Mouse (Mus musculus) Patski (cell line): ENCODE data around the gene Sctr. TPM values are rescaled to one million over a fixed set of nuclear protein-coding genes. Genes with fewer than 3 reads are reported as not detected.
"Not testable (repeated sequence)": the region's sequence is repeated elsewhere in the genome, so short reads cannot be mapped to it uniquely, and the experiment has no call there.

Experiments
- ATAC-seq: fragments of 100-300 bp; one replicate; pipeline ENCODE4 v1.8.0; 2021
- CTCF ChIA-PET: fragments of 350-600 bp; sonication (Branson Sonifier 250); formaldehyde crosslinking; loops from one replicate; lab custom pipeline; 2022; ENCODE audit warnings: inconsistent platforms; lab: Charles Lee
- POLR2A ChIA-PET: fragments of 350-600 bp; sonication (Branson Sonifier 250); formaldehyde crosslinking; loops from one replicate; lab custom pipeline; 2022; ENCODE audit warnings: antibody characterized with exemption, inconsistent platforms; lab: Charles Lee
- DNase-seq: peaks from one replicate; pipeline ENCODE4 v3.0.0-alpha.2; 2011; ENCODE audit warnings: low read depth, low spot score
- H3K27me3 ChIP-seq: fragments of 371-371 bp; one replicate; pipeline ENCODE4 v1.5.1; 2021
- CTCF ChIP-seq: fragments of 100-300 bp; IDR thresholded peaks from one replicate; pipeline ENCODE4 v1.5.1; 2021
- in situ Hi-C: fragments of 300-500 bp; cut with MboI; formaldehyde crosslinking; loops from 3 replicates; pipeline ENCODE4 v1.11.1; 2018; ENCODE audit warnings: low pct_unique_long_range_greater_than_20kb, mixed read lengths
- polyA plus RNA-seq: library from polyadenylated mRNA; unstranded; gene quantifications from one replicate; pipeline ENCODE4 v1.2.3, GENCODE M21; 2021

Gene Sctr
- polyA plus RNA-seq, 1 experiment from 2014 or later = 0.04 TPM

- DNase-seq, POLR2A ChIA-PET, H3K27me3 ChIP-seq: not testable (repeated sequence)
- in situ Hi-C loops = loop anchor here (5.0 to 10.0 kb wide), 3 partner anchors 61 to 461 kb away; partner anchors contain the start of gene Tmem177
- peak; percentile 82 for ATAC-seq
- TF ChIP-seq CTCF = peak; percentile 97
- CTCF ChIA-PET = interaction anchor here (0.9 to 6.7 kb wide), 6 partner anchors 11 to 65 kb away, joined by 3 to 27 read pairs (median 5); no protein-coding TSS in a partner anchor
These were observed 86.9 kb downstream of the Sctr start for GRCm38 (mm10) chr1:120093482-120094134.

GRCm38 (mm10) chr1:120094920-120095319, 88.2 kb downstream of the Sctr start:
- ATAC-seq (no peak), DNase-seq (no peak)
- in situ Hi-C loops = loop anchor here (5.0 to 10.0 kb wide), 4 partner anchors 52 to 460 kb away; partner anchors contain the start of gene Tmem177
- no peak for TF ChIP-seq CTCF
- CTCF ChIA-PET = interaction anchor here (6.7 kb wide), 1 partner anchor 62 kb away, joined by 27 read pairs; no protein-coding TSS in a partner anchor
- no peaks in the 10 kb centered on the region for H3K27me3 ChIP-seq
- POLR2A ChIA-PET = no interaction called here

GRCm38 (mm10) chr1:120098327-120098726, 91.6 kb downstream of the Sctr start:
- DNase-seq (no peak), ATAC-seq (no peak)
- ChIA-PET CTCF (interaction anchor here (0.6 to 2.2 kb wide), 14 partner anchors 13 to 87 kb away, joined by 3 to 11 read pairs (median 3); no protein-coding TSS in a partner anchor), POLR2A (no interaction called here)
- H3K27me3 ChIP-seq = no peaks in the 10 kb centered on the region
- TF ChIP-seq CTCF = peak; percentile 80
- in situ Hi-C loops = loop anchor here (5.0 to 10.0 kb wide), 3 partner anchors 49 to 456 kb away; partner anchors contain the start of gene Tmem177

GRCm38 (mm10) chr1:120099483-120099882, 92.8 kb downstream of the Sctr start:
- ATAC-seq = peak; percentile 92
- no peak for TF ChIP-seq CTCF
- DNase-seq = peak; percentile 69
- ChIA-PET CTCF (interaction anchor here (0.7 to 2.2 kb wide), 3 partner anchors 36 to 67 kb away, joined by 3 to 11 read pairs (median 3); no protein-coding TSS in a partner anchor), POLR2A (no interaction called here)
- in situ Hi-C loops = loop anchor here (5.0 to 10.0 kb wide), 3 partner anchors 48 to 455 kb away; partner anchors contain the start of gene Tmem177
- no peaks in the 10 kb centered on the region for H3K27me3 ChIP-seq

GRCm38 (mm10) chr1:120100456-120101226, 93.9 kb downstream of the Sctr start:
- in situ Hi-C loops = no loop called here
- DNase-seq (no peak), ATAC-seq (no peak)
- CTCF ChIA-PET = interaction anchor here (0.7 to 3.0 kb wide), 2 partner anchors 15 to 54 kb away, joined by 3 to 8 read pairs; no protein-coding TSS in a partner anchor
- no peaks in the 10 kb centered on the region for H3K27me3 ChIP-seq
- POLR2A ChIA-PET = interaction anchor here (0.6 kb wide), 1 partner anchor 62 kb away, joined by 4 read pairs; no protein-coding TSS in a partner anchor
- TF ChIP-seq CTCF = no peak

GRCm38 (mm10) chr1:120101227-120101609, 94.5 kb downstream of the Sctr start:
- DNase-seq (no peak), ATAC-seq (no peak)
- ChIA-PET CTCF (interaction anchor here (0.7 to 3.0 kb wide), 2 partner anchors 14 to 54 kb away, joined by 3 to 8 read pairs; no protein-coding TSS in a partner anchor), POLR2A (no interaction called here)
- TF ChIP-seq CTCF = no peak
- in situ Hi-C loops = no loop called here
- H3K27me3 ChIP-seq = no peaks in the 10 kb centered on the region

GRCm38 (mm10) chr1:120105556-120105959, 98.9 kb downstream of the Sctr start:
- H3K27me3 ChIP-seq = no peaks in the 10 kb centered on the region

GRCm38 (mm10) chr1:120109741-120110432, 103.2 kb downstream of the Sctr start:
- no peak for TF ChIP-seq CTCF
- ChIA-PET CTCF (interaction anchor here (1.0 kb wide), 1 partner anchor 14 kb away, joined by 3 read pairs; no protein-coding TSS in a partner anchor), POLR2A (interaction anchor here (0.5 kb wide), 1 partner anchor 708 kb away, joined by 4 read pairs; no protein-coding TSS in a partner anchor)
- H3K27me3 ChIP-seq = no peaks in the 10 kb centered on the region
- in situ Hi-C loops = no loop called here
- no peak for DNase-seq
- no peak for ATAC-seq

More at GRCm38 (mm10) chr1:120105556-120105959, 98.9 kb downstream of the Sctr start:
- in situ Hi-C loops = no loop called here
- DNase-seq = no peak
- ChIA-PET CTCF (interaction anchor here (1.2 kb wide), 1 partner anchor 31 kb away, joined by 3 read pairs; no protein-coding TSS in a partner anchor), POLR2A (no interaction called here)
- ATAC-seq = no peak
- no peak for TF ChIP-seq CTCF

- CTCF ChIA-PET = interaction anchor here (1.4 kb wide), 1 partner anchor 14 kb away, joined by 3 read pairs; no protein-coding TSS in a partner anchor
- POLR2A ChIA-PET = interaction anchor here (0.7 to 0.8 kb wide), 2 partner anchors 8 to 330 kb away, joined by 3 read pairs; no protein-coding TSS in a partner anchor
- ATAC-seq (no peak), DNase-seq (no peak)
- no peaks in the 10 kb centered on the region for H3K27me3 ChIP-seq
- no peak for TF ChIP-seq CTCF
- in situ Hi-C loops = no loop called here
These were observed 105.1 kb downstream of the Sctr start for GRCm38 (mm10) chr1:120111766-120112165.
